8 mouse cellular contexts compared by ENCODE assay signal in genomic region chr12:117053851-117054769, GRCm38 (mm10).
DNase-seq lines count a peak whose midpoint lies in the region; ATAC-seq and TF ChIP-seq lines count a peak whose summit lies in the region.

No protein-coding gene starts in this region.

- DNase-seq in heart, postnatal 0 days (ENCODE audit: low spot score): no peak
- no peak for DNase-seq in heart, postnatal 36 days
- peak; percentile 60 for DNase-seq in embryonic facial prominence, embryonic 11.5 days (ENCODE audit: low spot score)
- DNase-seq in layer of hippocampus, adult 11-12 months (ENCODE audit: low spot score): peak; percentile 30
- DNase-seq in midbrain, postnatal 0 days (ENCODE audit: low spot score): peak; percentile 58
- DNase-seq in adipocyte (ENCODE audit: low spot score): no peak

- H3K27me3 ChIP-seq in heart, postnatal 0 days (ENCODE audit: control insufficient read depth, insufficient read depth, low read length): no peaks in the 10 kb centered on the region
- no peaks in the 10 kb centered on the region for H3K27me3 ChIP-seq in embryonic facial prominence, embryonic 11.5 days (ENCODE audit: control insufficient read depth, insufficient read depth, low read length)
- no peaks in the 10 kb centered on the region for H3K27me3 ChIP-seq in midbrain, postnatal 0 days (ENCODE audit: insufficient read depth, low read length)

- H3K9ac ChIP-seq in heart, postnatal 0 days (replicated peaks; ENCODE audit: low read depth, low read length): no peak overlapping the region
- H3K9ac ChIP-seq in embryonic facial prominence, embryonic 11.5 days (replicated peaks; ENCODE audit: low read length): peak overlapping the region; percentile 22; the same call in 1 of the 2 replicates
- 0 out of 2 replicates have a peak overlapping the region, but pooled peaks have one; percentile 5 for H3K9ac ChIP-seq in midbrain, postnatal 0 days (replicated peaks; ENCODE audit: low read length, poor library complexity, severe bottlenecking)

- H3K36me3 ChIP-seq in heart, postnatal 0 days (replicated peaks; ENCODE audit: control insufficient read depth, insufficient read depth, low read length): no peaks in the 10 kb centered on the region
- H3K36me3 ChIP-seq in embryonic facial prominence, embryonic 11.5 days (replicated peaks; ENCODE audit: control insufficient read depth, insufficient read depth, low read depth, low read length): no peaks in the 10 kb centered on the region
- H3K36me3 ChIP-seq in midbrain, postnatal 0 days (ENCODE audit: insufficient read depth, low read length): no peaks in the 10 kb centered on the region

- TF ChIP-seq EP300 in heart, postnatal 0 days (IDR thresholded peaks at IDR 0.05; ENCODE audit: low read depth): no peak

- no peak for TF ChIP-seq CTCF in heart, postnatal 0 days (IDR thresholded peaks at IDR 0.05; ENCODE audit: low read depth)
- TF ChIP-seq CTCF in midbrain, postnatal 0 days (IDR thresholded peaks at IDR 0.05): no peak; the same call in 1 of the 2 replicates

- 0 out of 2 replicates have a peak, but pooled peaks cover 13% of the 10 kb centered on the region for H3K4me1 ChIP-seq in heart, postnatal 0 days (ENCODE audit: control insufficient read depth, insufficient read depth)
- no peaks in the 10 kb centered on the region for H3K4me1 ChIP-seq in embryonic facial prominence, embryonic 11.5 days (ENCODE audit: control insufficient read depth, insufficient read depth, low read length)
- peaks cover 9% of the 10 kb centered on the region for H3K4me1 ChIP-seq in midbrain, postnatal 0 days (ENCODE audit: insufficient read depth, low read length)

- intact Hi-C loops in heart, postnatal 36 days (cut with DNase I): no loop called here

- no peak overlapping the region for H3K4me3 ChIP-seq in heart, postnatal 0 days (ENCODE audit: low read depth, low read length)
- no peak overlapping the region for H3K4me3 ChIP-seq in embryonic facial prominence, embryonic 11.5 days (ENCODE audit: low read depth, low read length)
- no peak overlapping the region for H3K4me3 ChIP-seq in midbrain, postnatal 0 days (ENCODE audit: low read depth, low read length)

- H3K4me2 ChIP-seq in heart, postnatal 0 days (ENCODE audit: low read depth, low read length): peak overlapping the region; percentile 40
- peak overlapping the region; percentile 16; the same call in 1 of the 2 replicates for H3K4me2 ChIP-seq in embryonic facial prominence, embryonic 11.5 days (ENCODE audit: low read depth, low read length)
- H3K4me2 ChIP-seq in midbrain, postnatal 0 days (ENCODE audit: low read depth, low read length, poor library complexity, severe bottlenecking): peak overlapping the region; percentile 31

- ATAC-seq in heart, postnatal 0 days (ENCODE audit: insufficient read depth, low read depth): no peak
- ATAC-seq in embryonic facial prominence, embryonic 11.5 days (replicated peaks; ENCODE audit: insufficient number of reproducible peaks, low FRiP score, low TSS enrichment, low read depth): peak; percentile 74
- ATAC-seq in midbrain, postnatal 0 days (ENCODE audit: low FRiP score): peak; percentile 62; the same call in 1 of the 2 replicates
- ATAC-seq in CD4-positive, CD25-positive, alpha-beta regulatory T cell, adult 4 months: no peak
- ATAC-seq in activated CD4-positive, CD25-positive, alpha-beta regulatory T cell, adult 4 months: no peak

- WGBS in heart, postnatal 0 days: 47% methylated on average over 21 of the region's 21 CpGs
- WGBS in embryonic facial prominence, embryonic 11.5 days: 25% methylated on average over 21 of the region's 21 CpGs
- 6% methylated on average over 21 of the region's 21 CpGs for WGBS in midbrain, postnatal 0 days

- H3K9me3 ChIP-seq in heart, postnatal 0 days (replicated peaks; ENCODE audit: control insufficient read depth, low read length): no peaks in the 10 kb centered on the region
- H3K9me3 ChIP-seq in embryonic facial prominence, embryonic 11.5 days (replicated peaks; ENCODE audit: control insufficient read depth, low read length): no peaks in the 10 kb centered on the region
- no peaks in the 10 kb centered on the region for H3K9me3 ChIP-seq in midbrain, postnatal 0 days (ENCODE audit: low read length)

- no peak overlapping the region for H3K27ac ChIP-seq in heart, postnatal 0 days (ENCODE audit: low read depth)
- H3K27ac ChIP-seq in embryonic facial prominence, embryonic 11.5 days (replicated peaks; ENCODE audit: low read depth, low read length): peak overlapping the region; percentile 28
- H3K27ac ChIP-seq in midbrain, postnatal 0 days (ENCODE audit: low read depth, low read length): peak overlapping the region; percentile 55

Comparison
In these comparisons a context has a peak if more than half of its experiments do, and no peak if none do; other contexts are left out.
1. ATAC-seq: peak in embryonic facial prominence, embryonic 11.5 days (single experiment) and midbrain, postnatal 0 days (single experiment); none in heart, postnatal 0 days (single experiment), CD4-positive, CD25-positive, alpha-beta regulatory T cell, adult 4 months (single experiment) and activated CD4-positive, CD25-positive, alpha-beta regulatory T cell, adult 4 months (single experiment).
2. DNase-seq: peak in embryonic facial prominence, embryonic 11.5 days (single experiment), layer of hippocampus, adult 11-12 months (single experiment) and midbrain, postnatal 0 days (single experiment); none in heart, postnatal 0 days (single experiment), heart, postnatal 36 days (0 of 2) and adipocyte (single experiment).
3. Peak in every context shown above with its lines, with median percentiles within 50 percentile points of each other: H3K4me2 ChIP-seq.